Mouse (Mus musculus): ENCODE measurements around the gene Hcfc2. TPM values are rescaled to one million over a fixed set of nuclear protein-coding genes. Genes with fewer than 3 reads are reported as not detected.

The Hcfc2 gene
- 28.2 and 29.0 TPM in 2 replicates for polyA plus RNA-seq (2015; fragmentation: Nextera tagmentation; extraction: Ambion mirVana)

GRCm38 (mm10) chr10:82695956-82696355 is at the start of gene Hcfc2:
Gene Hcfc2, plus strand, starts transcription at chr10:82696160.
- WGBS = 66% methylated on average over 5 of the region's 5 CpGs
- H3K27me3 ChIP-seq (replicated peaks; ENCODE audit: control insufficient read depth, insufficient read depth, low read length) = no peaks in the 10 kb centered on the region
- H3K9me3 ChIP-seq (ENCODE audit: control insufficient read depth, low read length) = no peaks in the 10 kb centered on the region
- H3K27ac ChIP-seq (ENCODE audit: low read length) = no peak within 1 kb of the TSS
- H3K9ac ChIP-seq (ENCODE audit: low read depth, low read length) = no peak within 1 kb of the TSS
- no peak within 1 kb of the TSS for H3K4me2 ChIP-seq (ENCODE audit: low read depth, low read length)
- no peak for ATAC-seq
- no peaks in the 10 kb centered on the region for H3K36me3 ChIP-seq (ENCODE audit: control insufficient read depth, insufficient read depth, low read length)
- H3K4me3 ChIP-seq (ENCODE audit: low read length) = no peak within 1 kb of the TSS
- H3K4me1 ChIP-seq (ENCODE audit: control insufficient read depth, insufficient read depth, low read length) = peaks cover 8% of the 10 kb centered on the region; the same call in 1 of the 2 replicates

DNA sequence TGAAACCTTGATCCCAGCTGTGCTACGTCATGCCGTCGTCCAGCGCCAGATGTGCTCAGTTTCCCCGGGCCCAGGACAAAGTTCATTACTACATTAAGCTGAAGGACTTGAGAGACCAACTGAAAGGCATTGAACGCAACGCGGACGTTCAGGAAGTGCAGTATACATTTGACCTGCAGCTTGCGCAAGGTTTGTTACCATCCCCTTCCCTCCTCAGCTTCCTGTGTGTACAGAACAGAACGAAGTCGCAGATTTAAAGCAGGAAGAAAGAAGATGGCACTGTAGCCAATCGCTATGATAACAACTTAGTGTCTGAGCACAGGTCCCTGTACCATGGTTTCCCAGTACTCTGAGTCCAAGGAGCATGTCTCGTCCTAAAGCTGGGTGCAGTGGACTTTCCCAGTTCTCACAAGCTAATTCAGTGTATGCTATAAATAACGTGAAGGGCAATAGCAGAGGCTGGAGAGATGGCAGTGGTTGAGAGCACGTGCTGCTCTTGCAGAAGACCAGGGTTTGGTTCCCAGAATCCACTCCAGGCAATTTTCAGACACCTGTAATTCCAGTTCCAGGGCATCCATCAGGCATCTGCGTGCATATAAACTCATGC is 48.7 kb upstream of the Hcfc2 start:
- Histone ChIP-seq H3K36me3 (ENCODE audit: control insufficient read depth, insufficient read depth, low read length) (peaks cover 18% of the 10 kb centered on the region), H3K9me3 (ENCODE audit: control insufficient read depth, low read length) (no peaks in the 10 kb centered on the region), H3K27ac (ENCODE audit: low read length) (no peak overlapping the region), H3K4me1 (ENCODE audit: control insufficient read depth, insufficient read depth, low read length) (no peaks in the 10 kb centered on the region), H3K9ac (ENCODE audit: low read depth, low read length) (no peak overlapping the region), H3K27me3 (replicated peaks; ENCODE audit: control insufficient read depth, insufficient read depth, low read length) (no peaks in the 10 kb centered on the region), H3K4me2 (ENCODE audit: low read depth, low read length) (no peak overlapping the region), H3K4me3 (ENCODE audit: low read length) (no peak overlapping the region)
- 80% methylated on average over 17 of the region's 17 CpGs for WGBS
- no peak for ATAC-seq

DNA sequence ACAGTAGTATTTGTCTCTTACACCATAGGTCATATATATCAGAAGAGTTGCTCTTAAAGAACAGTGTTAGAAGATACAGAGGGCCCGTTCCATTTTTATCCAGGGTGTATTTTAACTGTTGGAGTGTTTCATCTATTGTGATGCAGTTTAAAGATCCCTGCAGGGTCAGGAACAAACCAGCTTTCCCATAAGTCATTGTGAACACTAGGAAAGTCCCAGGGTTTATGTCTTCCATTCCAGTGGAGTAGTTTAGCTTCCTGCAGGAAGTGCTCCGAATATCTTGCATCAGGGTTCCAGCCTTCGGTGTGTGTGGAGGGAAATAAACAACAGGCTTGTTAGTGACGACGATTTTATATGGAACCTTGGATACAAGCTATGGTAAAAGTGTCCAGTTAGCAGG is 44.7 kb upstream of the Hcfc2 start:
- H3K4me1 ChIP-seq (ENCODE audit: control insufficient read depth, insufficient read depth, low read length) = no peaks in the 10 kb centered on the region
- H3K4me3 ChIP-seq (ENCODE audit: low read length) = no peak overlapping the region
- no peak overlapping the region for H3K4me2 ChIP-seq (ENCODE audit: low read depth, low read length)
- no peaks in the 10 kb centered on the region for H3K9me3 ChIP-seq (ENCODE audit: control insufficient read depth, low read length)
- H3K27ac ChIP-seq (ENCODE audit: low read length) = no peak overlapping the region
- H3K9ac ChIP-seq (ENCODE audit: low read depth, low read length) = no peak overlapping the region
- peaks cover 5% of the 10 kb centered on the region; the same call in 1 of the 2 replicates for H3K36me3 ChIP-seq (ENCODE audit: control insufficient read depth, insufficient read depth, low read length)
- H3K27me3 ChIP-seq (replicated peaks; ENCODE audit: control insufficient read depth, insufficient read depth, low read length) = no peaks in the 10 kb centered on the region
- 87% methylated on average over 5 of the region's 5 CpGs for WGBS
- ATAC-seq = no peak

GRCm38 (mm10) chr10:82652625-82653024 is 43.3 kb upstream of the Hcfc2 start:
- H3K4me3 ChIP-seq (ENCODE audit: low read length) = no peak overlapping the region
- no peaks in the 10 kb centered on the region for H3K9me3 ChIP-seq (ENCODE audit: control insufficient read depth, low read length)
- no peak overlapping the region for H3K4me2 ChIP-seq (ENCODE audit: low read depth, low read length)
- 0 out of 2 replicates have a peak, but pooled peaks cover 3% of the 10 kb centered on the region for H3K36me3 ChIP-seq (ENCODE audit: control insufficient read depth, insufficient read depth, low read length)
- no peaks in the 10 kb centered on the region for H3K27me3 ChIP-seq (replicated peaks; ENCODE audit: control insufficient read depth, insufficient read depth, low read length)
- ATAC-seq = no peak
- no peaks in the 10 kb centered on the region for H3K4me1 ChIP-seq (ENCODE audit: control insufficient read depth, insufficient read depth, low read length)
- H3K9ac ChIP-seq (ENCODE audit: low read depth, low read length) = no peak overlapping the region
- 73% methylated on average over 5 of the region's 5 CpGs for WGBS
- no peak overlapping the region for H3K27ac ChIP-seq (ENCODE audit: low read length)

- Histone ChIP-seq H3K27ac (ENCODE audit: low read length) (no peak overlapping the region), H3K4me2 (ENCODE audit: low read depth, low read length) (no peak overlapping the region), H3K4me3 (ENCODE audit: low read length) (no peak overlapping the region), H3K4me1 (ENCODE audit: control insufficient read depth, insufficient read depth, low read length) (no peaks in the 10 kb centered on the region), H3K27me3 (replicated peaks; ENCODE audit: control insufficient read depth, insufficient read depth, low read length) (no peaks in the 10 kb centered on the region), H3K9me3 (ENCODE audit: control insufficient read depth, low read length) (no peaks in the 10 kb centered on the region), H3K9ac (ENCODE audit: low read depth, low read length) (no peak overlapping the region), H3K36me3 (ENCODE audit: control insufficient read depth, insufficient read depth, low read length) (0 out of 2 replicates have a peak, but pooled peaks cover 3% of the 10 kb centered on the region)
- ATAC-seq = no peak
- WGBS = 77% methylated on average over 3 of the region's 3 CpGs
These were observed 41.4 kb upstream of the Hcfc2 start for GRCm38 (mm10) chr10:82654581-82654980.

- no peaks in the 10 kb centered on the region for H3K4me1 ChIP-seq (ENCODE audit: control insufficient read depth, insufficient read depth, low read length)
- no peaks in the 10 kb centered on the region for H3K36me3 ChIP-seq (ENCODE audit: control insufficient read depth, insufficient read depth, low read length)
- H3K27me3 ChIP-seq (replicated peaks; ENCODE audit: control insufficient read depth, insufficient read depth, low read length) = no peaks in the 10 kb centered on the region
- no peak overlapping the region for H3K4me2 ChIP-seq (ENCODE audit: low read depth, low read length)
- no peak for ATAC-seq
- H3K9me3 ChIP-seq (ENCODE audit: control insufficient read depth, low read length) = no peaks in the 10 kb centered on the region
- no peak overlapping the region for H3K4me3 ChIP-seq (ENCODE audit: low read length)
- WGBS = 82% methylated on average over 8 of the region's 8 CpGs
- no peak overlapping the region for H3K27ac ChIP-seq (ENCODE audit: low read length)
- no peak overlapping the region for H3K9ac ChIP-seq (ENCODE audit: low read depth, low read length)
These were observed 34.1 kb upstream of the Hcfc2 start for GRCm38 (mm10) chr10:82661820-82662219.

DNA sequence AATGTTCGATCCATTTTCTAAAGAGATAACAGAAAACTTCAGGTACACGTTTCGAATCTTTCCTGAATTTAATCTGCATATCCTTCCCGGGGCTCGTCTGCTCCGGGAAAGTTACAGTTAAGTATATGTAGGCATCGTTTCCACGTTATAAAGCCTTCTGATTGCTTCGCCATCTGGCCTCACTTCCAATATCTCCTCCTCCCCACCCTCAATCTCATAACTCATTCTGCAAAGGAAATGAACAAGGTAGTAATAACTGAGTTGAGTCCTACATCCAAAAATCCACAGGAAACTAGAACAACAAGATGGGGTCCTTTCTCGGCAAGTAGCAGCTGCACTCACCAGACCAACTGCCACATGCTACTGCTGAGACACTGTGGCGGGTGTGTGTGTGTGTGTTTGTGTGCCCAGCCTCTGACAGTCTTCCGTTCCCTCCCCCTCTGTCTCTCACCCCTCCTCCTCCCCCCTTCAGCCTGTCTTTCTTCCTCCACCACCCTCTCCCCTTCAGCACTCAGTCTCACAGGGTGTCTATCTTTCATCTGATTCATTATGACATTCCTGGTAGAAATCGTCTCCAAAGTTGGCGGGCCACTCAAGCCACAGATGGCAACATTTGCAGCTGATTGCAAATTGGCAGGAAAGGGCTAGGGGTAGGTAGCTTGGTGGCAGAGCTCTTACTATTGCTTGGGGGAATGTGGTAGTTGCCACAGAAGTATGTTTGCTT is 33.5 kb upstream of the Hcfc2 start:
- Histone ChIP-seq H3K9me3 (ENCODE audit: control insufficient read depth, low read length) (no peaks in the 10 kb centered on the region), H3K4me3 (ENCODE audit: low read length) (no peak overlapping the region), H3K27ac (ENCODE audit: low read length) (no peak overlapping the region), H3K9ac (ENCODE audit: low read depth, low read length) (no peak overlapping the region), H3K27me3 (replicated peaks; ENCODE audit: control insufficient read depth, insufficient read depth, low read length) (no peaks in the 10 kb centered on the region), H3K4me1 (ENCODE audit: control insufficient read depth, insufficient read depth, low read length) (no peaks in the 10 kb centered on the region), H3K4me2 (ENCODE audit: low read depth, low read length) (no peak overlapping the region), H3K36me3 (ENCODE audit: control insufficient read depth, insufficient read depth, low read length) (no peaks in the 10 kb centered on the region)
- WGBS = 79% methylated on average over 14 of the region's 14 CpGs
- no peak for ATAC-seq

DNA sequence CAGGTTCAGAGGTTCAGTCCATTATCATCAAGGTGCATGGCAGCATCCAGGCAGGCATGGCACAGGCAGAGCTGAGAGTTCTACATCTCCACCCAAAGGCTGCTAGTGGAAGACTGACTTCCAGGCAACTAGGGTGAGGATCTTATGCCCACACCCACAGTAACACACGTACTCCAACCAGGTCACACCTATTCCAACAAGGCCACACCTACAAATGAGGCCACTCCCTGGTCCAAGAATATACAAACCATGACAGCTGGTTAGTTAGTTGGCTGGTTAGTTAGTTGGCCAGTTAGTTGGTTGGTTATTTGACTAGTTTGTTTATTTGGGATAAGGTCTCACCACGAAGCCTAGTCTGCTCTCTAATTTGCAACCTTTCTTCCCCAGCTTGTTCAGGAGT is 32.7 kb upstream of the Hcfc2 start:
- Histone ChIP-seq H3K4me2 (ENCODE audit: low read depth, low read length) (no peak overlapping the region), H3K4me1 (ENCODE audit: control insufficient read depth, insufficient read depth, low read length) (no peaks in the 10 kb centered on the region), H3K9me3 (ENCODE audit: control insufficient read depth, low read length) (no peaks in the 10 kb centered on the region), H3K27me3 (replicated peaks; ENCODE audit: control insufficient read depth, insufficient read depth, low read length) (no peaks in the 10 kb centered on the region), H3K36me3 (ENCODE audit: control insufficient read depth, insufficient read depth, low read length) (no peaks in the 10 kb centered on the region), H3K27ac (ENCODE audit: low read length) (no peak overlapping the region), H3K4me3 (ENCODE audit: low read length) (no peak overlapping the region), H3K9ac (ENCODE audit: low read depth, low read length) (no peak overlapping the region)
- WGBS = 80% methylated on average over 2 of the region's 2 CpGs
- ATAC-seq = no peak

DNA sequence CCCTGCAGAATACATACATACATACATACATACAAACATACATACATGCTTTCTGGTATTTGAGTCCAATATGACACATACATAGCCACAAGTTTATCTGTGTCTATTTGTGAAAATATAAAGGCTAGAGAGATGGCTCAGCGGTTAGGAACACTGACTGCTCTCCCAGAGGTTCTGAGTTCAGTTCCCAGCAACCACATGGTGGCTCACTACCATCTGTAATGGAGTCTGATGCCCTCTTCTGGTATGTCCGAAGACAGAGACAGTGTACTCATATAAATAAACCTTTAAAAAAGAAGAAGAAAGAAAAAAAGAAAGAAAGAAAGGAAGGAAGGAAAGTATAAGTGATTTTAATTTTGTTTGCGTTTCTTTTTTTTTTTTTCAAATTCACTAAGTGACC is 30.0 kb upstream of the Hcfc2 start:
- Histone ChIP-seq H3K9me3 (ENCODE audit: control insufficient read depth, low read length) (no peaks in the 10 kb centered on the region), H3K27me3 (replicated peaks; ENCODE audit: control insufficient read depth, insufficient read depth, low read length) (no peaks in the 10 kb centered on the region), H3K9ac (ENCODE audit: low read depth, low read length) (no peak overlapping the region), H3K4me1 (ENCODE audit: control insufficient read depth, insufficient read depth, low read length) (no peaks in the 10 kb centered on the region), H3K36me3 (ENCODE audit: control insufficient read depth, insufficient read depth, low read length) (no peaks in the 10 kb centered on the region), H3K4me2 (ENCODE audit: low read depth, low read length) (no peak overlapping the region), H3K27ac (ENCODE audit: low read length) (no peak overlapping the region), H3K4me3 (ENCODE audit: low read length) (no peak overlapping the region)
- 54% methylated on average over 3 of the region's 3 CpGs for WGBS
- ATAC-seq = no peak

Measured in intestine, embryonic 16.5 days (tissue).